Mouse (Mus musculus) thymus, adult 18-20 months (tissue): ENCODE data around the gene Lpp.
"Not testable (repeated sequence)": the region's sequence is repeated elsewhere in the genome, so short reads cannot be mapped to it uniquely, and the experiment has no call there.

Experiments used
- DNase-seq, 2 experiments: peaks; one replicate each; pipeline ENCODE4 v3.0.0; 2022; ENCODE audit warnings: mixed read lengths in 2 of 2

Lpp gene

GRCm38 (mm10) chr16:25016261-25016836 lies 623.0 kb downstream of the Lpp start:
- no peak for DNase-seq

DNA sequence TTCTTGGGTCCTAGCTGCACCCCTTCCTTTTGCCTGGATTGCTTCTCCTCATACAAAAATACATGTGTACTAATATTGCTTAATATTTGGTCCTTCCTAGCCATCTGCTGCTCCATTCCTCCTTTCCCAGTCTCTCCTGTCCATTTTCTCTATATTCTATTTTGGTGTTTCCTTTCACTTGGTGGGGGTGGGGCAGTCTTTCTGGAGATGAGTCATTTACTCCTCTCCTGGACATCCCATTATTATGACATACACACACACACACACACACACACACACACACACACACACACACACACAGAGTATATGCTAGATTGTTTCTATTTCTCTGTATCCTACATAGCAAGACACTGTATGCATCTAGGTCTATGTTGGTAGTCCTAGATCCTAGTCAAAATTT lies 623.7 kb downstream of the Lpp start:
- DNase-seq, result no peak

DNA sequence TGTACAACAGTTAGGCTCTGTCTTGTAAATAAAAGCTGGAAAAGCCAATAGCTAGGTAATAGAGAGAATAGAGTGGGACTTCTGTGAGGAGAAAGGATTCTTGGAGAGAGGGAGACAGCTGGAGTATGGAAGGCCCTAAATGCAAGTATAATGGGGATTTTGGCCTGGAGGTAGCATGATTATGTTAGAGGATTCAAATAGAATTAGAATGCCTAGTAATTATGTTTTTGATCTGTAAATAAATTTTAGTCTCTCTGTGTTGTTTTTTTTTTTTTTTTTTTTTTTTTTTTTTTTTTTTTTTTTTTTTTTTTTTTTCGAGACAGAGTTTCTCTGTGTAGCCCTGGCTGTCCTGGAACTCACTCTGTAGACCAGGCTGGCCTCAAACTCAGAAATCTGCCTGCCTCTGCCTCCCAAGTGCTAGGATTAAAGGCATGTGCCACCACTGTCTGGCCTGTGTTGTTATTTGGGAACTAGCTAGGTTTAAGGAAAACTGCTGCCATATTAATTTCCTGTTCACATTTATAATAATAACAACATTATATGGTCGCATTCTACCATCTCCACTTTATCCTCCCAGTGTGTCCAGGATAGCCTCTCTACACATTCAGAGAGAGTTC lies 628.5 kb downstream of the Lpp start:
- DNase-seq, result not testable (repeated sequence)

- no peak for DNase-seq
These were observed 631.3 kb downstream of the Lpp start for GRCm38 (mm10) chr16:25024591-25024990.

- no peak for DNase-seq
These were observed 632.9 kb downstream of the Lpp start for GRCm38 (mm10) chr16:25026191-25026590.

DNA sequence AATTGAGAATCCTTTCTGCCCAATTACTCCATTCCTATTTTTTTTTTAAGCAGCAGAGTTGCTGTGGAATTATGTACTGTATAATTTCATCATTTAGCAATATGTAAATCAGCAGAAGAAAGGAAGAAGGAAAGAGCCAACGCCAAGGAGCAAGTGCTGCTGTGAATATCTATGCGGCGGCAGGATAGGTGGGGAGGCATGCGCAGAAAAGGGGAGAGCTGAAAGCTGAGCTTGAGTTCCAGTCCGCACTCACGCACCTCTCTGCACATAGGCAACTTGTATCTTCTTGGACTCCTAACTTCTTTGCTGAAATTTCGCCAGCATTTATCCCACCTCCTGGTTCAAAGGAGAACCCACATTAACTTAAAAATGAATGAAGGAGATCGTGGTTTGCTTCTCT lies 636.2 kb downstream of the Lpp start:
- no peak for DNase-seq

GRCm38 (mm10) chr16:25037361-25037760 lies 644.1 kb downstream of the Lpp start:
- no peak for DNase-seq

DNA sequence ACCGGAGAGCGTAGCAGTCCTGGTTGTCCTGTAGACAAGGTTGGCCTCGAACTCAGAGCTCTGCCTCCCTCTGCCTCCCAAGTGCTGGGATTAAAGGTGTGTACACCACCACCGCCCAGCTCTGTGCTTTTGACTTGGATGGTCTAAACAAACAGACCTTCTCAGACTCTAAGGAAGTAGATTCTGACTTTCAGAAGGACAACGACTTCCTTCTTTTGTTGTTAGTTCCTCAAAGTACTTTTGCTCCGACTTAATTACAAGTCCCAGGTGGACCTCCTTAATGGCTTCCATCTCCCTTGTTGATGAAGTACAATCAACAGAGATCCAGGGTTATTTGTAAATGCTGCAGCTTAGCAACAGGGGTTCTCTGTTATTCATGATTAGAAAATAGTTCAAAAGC lies 645.2 kb downstream of the Lpp start:
- no peak for DNase-seq

- DNase-seq, result no peak
These were observed 646.6 kb downstream of the Lpp start for GRCm38 (mm10) chr16:25039904-25040303.

- DNase-seq, result no peak
These were observed 647.9 kb downstream of the Lpp start for GRCm38 (mm10) chr16:25041165-25041564.

- no peak for DNase-seq
These were observed 648.7 kb downstream of the Lpp start for GRCm38 (mm10) chr16:25041855-25042529.
